ENCODE assay signal across 17 mouse cellular contexts in the genomic region with DNA sequence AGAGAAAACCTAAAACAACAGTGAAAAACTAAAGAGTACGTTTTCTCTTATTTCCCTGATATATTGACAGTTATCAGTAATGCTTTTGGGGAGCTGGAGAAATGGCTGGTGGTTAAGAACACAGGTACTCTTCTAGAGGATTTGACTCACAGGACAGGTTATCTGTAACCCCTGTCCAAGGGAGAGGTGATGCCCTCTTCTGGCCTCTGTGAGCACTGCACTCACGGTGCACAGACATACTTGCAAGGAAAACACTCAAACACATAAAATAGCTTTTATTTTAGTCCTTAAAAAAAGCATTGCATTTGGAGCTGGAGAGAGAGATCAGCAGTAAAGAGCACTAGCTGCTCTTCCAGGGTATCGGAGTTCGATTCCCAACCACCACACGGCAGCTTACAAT.
A peak's percentile ranks its signal among the peaks of the same experiment; 100 is the strongest.
DNase-seq lines count a peak whose midpoint lies in the region; ATAC-seq and TF ChIP-seq lines count a peak whose summit lies in the region.
"Had no signal": no experiment of that assay in that cellular context is flagged by ENCODE, and none has a peak within 500 bp of the region (broad histone marks: within the 10 kb centered on the region; RNA-seq: fewer than 3 reads in every experiment).

No protein-coding gene starts in this region.

- no peak for ATAC-seq in hindbrain, postnatal 0 days
- ATAC-seq in hindbrain, embryonic 14.5 days (ENCODE audit: low FRiP score), result no peak
- no peak for ATAC-seq in lung, postnatal 0 days
- no peak for ATAC-seq in stomach, postnatal 0 days (ENCODE audit: low FRiP score, low TSS enrichment)

- TF ChIP-seq RAD21 in MEL (IDR thresholded peaks at IDR 0.05; ENCODE audit: low read depth, low read length), result no peak

- TF ChIP-seq POLR2A in MEL (IDR thresholded peaks at IDR 0.05; ENCODE audit: control insufficient read depth in 1 of 2, insufficient read depth in 1 of 2, low read depth in 1 of 2, low read length in 2 of 2, poor library complexity in 1 of 2), result no peak

- H3K79me2 ChIP-seq in MEL (ENCODE audit: control insufficient read depth, insufficient read depth, low read length, poor library complexity), result no peaks in the 10 kb centered on the region

- DNase-seq in hindbrain, postnatal 0 days (ENCODE audit: low spot score), result no peak
- no peak for DNase-seq in hindbrain, embryonic 14.5 days (ENCODE audit: low spot score)
- DNase-seq in lung, postnatal 0 days (ENCODE audit: low spot score), result no peak
- DNase-seq in lung, postnatal 4 days, result no peak
- no peak for DNase-seq in MEL (ENCODE audit: low read depth, low spot score)
- DNase-seq in stomach, postnatal 0 days (ENCODE audit: low spot score), result no peak
- DNase-seq in right cerebral cortex, postnatal 4 days, result no peak
- DNase-seq: adrenal gland, postnatal 36 days; cerebellum, adult 8-10 months; gastrocnemius, postnatal 25 days; kidney, adult 18-20 months; lung, postnatal 14 days; retina, postnatal 1 day; thymus, postnatal 36 days had no signal

- H3K4me3 ChIP-seq in hindbrain, postnatal 0 days (ENCODE audit: low read length), result no peak overlapping the region
- no peak overlapping the region for H3K4me3 ChIP-seq in hindbrain, embryonic 14.5 days (replicated peaks; ENCODE audit: low read length)
- H3K4me3 ChIP-seq in lung, postnatal 0 days (ENCODE audit: low read depth, low read length), result no peak overlapping the region
- H3K4me3 ChIP-seq in MEL (ENCODE audit: control insufficient read depth in 1 of 2, insufficient read depth in 1 of 2, low read depth in 2 of 2, low read length in 2 of 2), result no peak overlapping the region
- H3K4me3 ChIP-seq in stomach, postnatal 0 days (ENCODE audit: low read depth, low read length), result no peak overlapping the region
- H3K4me3 ChIP-seq: limb, embryonic 10.5 days; liver, embryonic 15.5 days had no signal

- TF ChIP-seq EP300 in lung, postnatal 0 days (IDR thresholded peaks at IDR 0.05), result no peak
- no peak for TF ChIP-seq EP300 in MEL (IDR thresholded peaks at IDR 0.05; ENCODE audit: low read depth in 1 of 2, low read length in 2 of 2)
- TF ChIP-seq EP300 in stomach, postnatal 0 days (optimal IDR thresholded peaks at IDR 0.05), result no peak

- no peaks in the 10 kb centered on the region for H3K9me3 ChIP-seq in hindbrain, postnatal 0 days (ENCODE audit: low read length)
- no peaks in the 10 kb centered on the region for H3K9me3 ChIP-seq in hindbrain, embryonic 14.5 days (ENCODE audit: control insufficient read depth, low read length)
- H3K9me3 ChIP-seq in lung, postnatal 0 days (ENCODE audit: low read length), result no peaks in the 10 kb centered on the region
- H3K9me3 ChIP-seq in MEL (replicated peaks; ENCODE audit: insufficient read depth, low read length), result no peaks in the 10 kb centered on the region
- H3K9me3 ChIP-seq in stomach, postnatal 0 days (ENCODE audit: control insufficient read depth, low read length), result no peaks in the 10 kb centered on the region
- H3K9me3 ChIP-seq: limb, embryonic 10.5 days; liver, embryonic 15.5 days had no signal

- H3K27ac ChIP-seq in hindbrain, postnatal 0 days, result no peak overlapping the region
- no peak overlapping the region for H3K27ac ChIP-seq in hindbrain, embryonic 14.5 days
- no peak overlapping the region for H3K27ac ChIP-seq in lung, postnatal 0 days (ENCODE audit: low read length)
- no peak overlapping the region for H3K27ac ChIP-seq in MEL (ENCODE audit: control insufficient read depth, low read depth, low read length)
- no peak overlapping the region for H3K27ac ChIP-seq in stomach, postnatal 0 days (replicated peaks)
- H3K27ac ChIP-seq: kidney, postnatal 0 days; limb, embryonic 10.5 days; liver, embryonic 15.5 days had no signal

- H3K4me2 ChIP-seq in hindbrain, postnatal 0 days (ENCODE audit: low read depth, low read length), result no peak overlapping the region
- H3K4me2 ChIP-seq in hindbrain, embryonic 14.5 days (replicated peaks), result no peak overlapping the region
- H3K4me2 ChIP-seq in lung, postnatal 0 days (replicated peaks; ENCODE audit: low read depth, low read length), result no peak overlapping the region
- H3K4me2 ChIP-seq in stomach, postnatal 0 days (replicated peaks; ENCODE audit: low read depth), result no peak overlapping the region
- H3K4me2 ChIP-seq: liver, embryonic 15.5 days had no signal

- H3K4me1 ChIP-seq in hindbrain, postnatal 0 days (ENCODE audit: insufficient read depth, low read length), result peaks cover 4% of the 10 kb centered on the region; the same call in 1 of the 2 replicates
- peaks cover 14% of the 10 kb centered on the region for H3K4me1 ChIP-seq in hindbrain, embryonic 14.5 days (replicated peaks; ENCODE audit: control insufficient read depth, insufficient read depth, low read length)
- H3K4me1 ChIP-seq in lung, postnatal 0 days (ENCODE audit: insufficient read depth, low read depth, low read length), result no peaks in the 10 kb centered on the region
- H3K4me1 ChIP-seq in MEL (ENCODE audit: control insufficient read depth in 1 of 2, insufficient read depth in 2 of 2, low read length in 2 of 2), result peaks cover 0 to 2% of the 10 kb centered on the region in 2 experiments; a peak in 1 of 4 replicates
- H3K4me1 ChIP-seq in stomach, postnatal 0 days (replicated peaks; ENCODE audit: control insufficient read depth, insufficient read depth), result no peaks in the 10 kb centered on the region

- TF ChIP-seq CTCF in hindbrain, postnatal 0 days (IDR thresholded peaks at IDR 0.05; ENCODE audit: low read depth), result peak; percentile 17; the same call in 1 of the 2 replicates
- TF ChIP-seq CTCF in lung, postnatal 0 days (IDR thresholded peaks at IDR 0.05), result peak; percentile 26; the same call in 1 of the 2 replicates
- TF ChIP-seq CTCF in MEL (IDR thresholded peaks at IDR 0.05 in 2 of 3, conservative IDR thresholded peaks at IDR 0.05 in 1 of 3; ENCODE audit: control insufficient read depth in 1 of 3, insufficient read depth in 1 of 3, low read depth in 2 of 3, low read length in 3 of 3, poor library complexity in 1 of 3, severe bottlenecking in 1 of 3), result peak; percentile 33 to 49 (median 38)
- 0 out of 2 replicates have a peak, but pooled peaks have one; percentile 26 for TF ChIP-seq CTCF in stomach, postnatal 0 days (IDR thresholded peaks at IDR 0.05; ENCODE audit: low read depth)

- WGBS in hindbrain, postnatal 0 days, result 98% methylated on average over 5 of the region's 5 CpGs
- 96% methylated on average over 5 of the region's 5 CpGs for WGBS in hindbrain, embryonic 14.5 days
- 95% methylated on average over 5 of the region's 5 CpGs for WGBS in lung, postnatal 0 days
- WGBS in stomach, postnatal 0 days, result 98% methylated on average over 5 of the region's 5 CpGs

- no peak overlapping the region for H3K9ac ChIP-seq in hindbrain, postnatal 0 days (replicated peaks; ENCODE audit: low read length)
- no peak overlapping the region for H3K9ac ChIP-seq in hindbrain, embryonic 14.5 days
- no peak overlapping the region for H3K9ac ChIP-seq in lung, postnatal 0 days (replicated peaks; ENCODE audit: low read depth)
- no peak overlapping the region for H3K9ac ChIP-seq in MEL (ENCODE audit: control insufficient read depth, low read depth, low read length, poor library complexity, severe bottlenecking)
- no peak overlapping the region for H3K9ac ChIP-seq in stomach, postnatal 0 days (ENCODE audit: low read length)
- H3K9ac ChIP-seq: liver, embryonic 15.5 days had no signal

- no peaks in the 10 kb centered on the region for H3K36me3 ChIP-seq in hindbrain, postnatal 0 days (ENCODE audit: insufficient read depth, low read length)
- H3K36me3 ChIP-seq in hindbrain, embryonic 14.5 days (replicated peaks; ENCODE audit: control insufficient read depth, insufficient read depth), result no peaks in the 10 kb centered on the region
- no peaks in the 10 kb centered on the region for H3K36me3 ChIP-seq in lung, postnatal 0 days (ENCODE audit: insufficient read depth, low read length)
- H3K36me3 ChIP-seq in MEL (ENCODE audit: control insufficient read depth in 1 of 2, insufficient read depth in 2 of 2, low read length in 2 of 2), result peaks cover 0 to 5% of the 10 kb centered on the region in 2 experiments; a peak in 2 of 4 replicates
- no peaks in the 10 kb centered on the region for H3K36me3 ChIP-seq in stomach, postnatal 0 days (ENCODE audit: control insufficient read depth, insufficient read depth, low read length)

- H3K27me3 ChIP-seq in hindbrain, postnatal 0 days (ENCODE audit: insufficient read depth, low read length), result no peaks in the 10 kb centered on the region
- no peaks in the 10 kb centered on the region for H3K27me3 ChIP-seq in hindbrain, embryonic 14.5 days (ENCODE audit: control insufficient read depth, insufficient read depth, low read length)
- no peaks in the 10 kb centered on the region for H3K27me3 ChIP-seq in lung, postnatal 0 days (replicated peaks; ENCODE audit: insufficient read depth, low read length)
- no peaks in the 10 kb centered on the region for H3K27me3 ChIP-seq in MEL (ENCODE audit: control insufficient read depth in 1 of 2, insufficient read depth in 2 of 2, low read length in 2 of 2)
- H3K27me3 ChIP-seq in stomach, postnatal 0 days (ENCODE audit: control insufficient read depth, insufficient read depth, low read length), result no peaks in the 10 kb centered on the region
- H3K27me3 ChIP-seq: liver, embryonic 15.5 days had no signal

TF ChIP-seq in MEL, 35 proteins besides CTCF, POLR2A, EP300 and RAD21:
- TF ChIP-seq ZC3H11A (IDR thresholded peaks at IDR 0.05; ENCODE audit: low read depth, low read length), result no peak
- TF ChIP-seq ELF1 (IDR thresholded peaks at IDR 0.05; ENCODE audit: low read depth, low read length), result no peak
- no peak for TF ChIP-seq ZKSCAN1 (IDR thresholded peaks at IDR 0.05; ENCODE audit: low read depth, low read length)
- no peak for TF ChIP-seq MEF2A (IDR thresholded peaks at IDR 0.05; ENCODE audit: extremely low read depth, insufficient replicate concordance, low read depth, low read length, poor library complexity, severe bottlenecking)
- TF ChIP-seq ZMIZ1 (IDR thresholded peaks at IDR 0.05; ENCODE audit: low read depth, low read length), result no peak
- no peak for TF ChIP-seq CHD2 (IDR thresholded peaks at IDR 0.05; ENCODE audit: low read length)
- TF ChIP-seq MAFK (IDR thresholded peaks at IDR 0.05; ENCODE audit: borderline replicate concordance, low read depth, low read length), result no peak
- TF ChIP-seq GABPA (IDR thresholded peaks at IDR 0.05; ENCODE audit: low read depth, low read length), result no peak
- TF ChIP-seq MYC (IDR thresholded peaks at IDR 0.05; ENCODE audit: low read depth, low read length), result no peak
- TF ChIP-seq ZNF384 (IDR thresholded peaks at IDR 0.05; ENCODE audit: low read depth, low read length), result no peak
- TF ChIP-seq TCF12 (IDR thresholded peaks at IDR 0.05; ENCODE audit: low read depth, low read length), result no peak
- no peak for TF ChIP-seq NELFE (IDR thresholded peaks at IDR 0.05; ENCODE audit: low read depth, low read length)
